Mouse (Mus musculus): ENCODE data around the gene Scd2. TPM values are rescaled to one million over a fixed set of nuclear protein-coding genes. Genes with fewer than 3 reads are reported as not detected.
"Not testable (repeated sequence)": the region's sequence is repeated elsewhere in the genome, so short reads cannot be mapped to it uniquely, and the experiment has no call there.

Scd2 gene
- total RNA-seq, 2 experiments from 2014 or later: 81.6 to 87.3 TPM

DNA sequence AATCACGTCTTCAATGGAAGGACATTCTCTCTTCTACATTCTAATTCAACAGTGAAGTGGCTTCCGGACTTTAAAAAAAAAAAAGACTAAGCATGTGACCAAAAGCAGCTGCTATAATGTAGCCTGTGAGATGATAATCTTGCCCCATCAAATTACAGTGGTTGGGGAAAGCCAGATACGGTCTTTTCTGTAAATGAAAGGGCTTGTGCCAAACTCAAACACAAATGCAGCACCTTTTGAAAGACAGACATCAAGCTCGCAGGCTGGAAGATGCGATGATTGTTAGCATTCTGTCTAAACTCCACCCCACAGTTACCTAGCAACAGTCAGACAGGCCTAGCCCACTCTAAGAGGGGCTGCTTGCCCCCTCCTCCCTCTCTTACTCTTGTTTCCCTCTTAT, 17.3 kb downstream of the Scd2 start:
- no peak for DNase-seq (ENCODE audit: low spot score in 2 of 2)

DNA sequence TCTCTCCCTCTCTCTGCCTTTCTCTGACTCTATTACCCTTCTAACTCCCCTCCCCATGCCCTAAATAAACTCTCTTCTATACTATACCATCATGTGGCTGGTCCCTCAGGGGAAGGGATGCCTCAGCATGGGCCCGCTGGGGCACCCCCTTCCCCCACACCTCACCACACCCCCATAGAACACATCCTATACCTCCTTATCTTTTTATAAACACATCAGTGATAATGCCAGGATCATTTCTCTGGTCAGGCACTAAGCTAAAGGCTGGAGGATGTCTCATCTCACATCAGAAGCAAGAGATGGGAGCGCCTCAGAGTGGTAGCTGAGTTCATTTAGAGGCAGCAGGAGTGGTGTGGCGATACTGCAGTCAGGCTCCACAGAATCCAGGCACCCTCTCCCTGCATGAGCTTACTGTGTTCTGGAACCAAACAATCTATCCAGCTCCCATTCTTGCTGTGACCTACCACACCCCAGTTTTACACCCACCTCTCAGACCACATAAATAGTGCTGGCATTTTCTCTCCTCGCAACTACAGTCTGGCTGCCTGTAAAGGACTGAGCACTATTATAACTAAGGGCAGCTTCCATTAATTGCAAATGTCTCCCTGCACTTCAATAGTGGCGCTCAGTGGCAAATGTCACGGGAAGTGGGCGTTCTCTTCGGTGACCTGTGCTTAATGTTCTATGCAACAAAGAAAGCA, 18.0 kb downstream of the Scd2 start:
- no peak for DNase-seq (ENCODE audit: low spot score in 2 of 2)

DNA sequence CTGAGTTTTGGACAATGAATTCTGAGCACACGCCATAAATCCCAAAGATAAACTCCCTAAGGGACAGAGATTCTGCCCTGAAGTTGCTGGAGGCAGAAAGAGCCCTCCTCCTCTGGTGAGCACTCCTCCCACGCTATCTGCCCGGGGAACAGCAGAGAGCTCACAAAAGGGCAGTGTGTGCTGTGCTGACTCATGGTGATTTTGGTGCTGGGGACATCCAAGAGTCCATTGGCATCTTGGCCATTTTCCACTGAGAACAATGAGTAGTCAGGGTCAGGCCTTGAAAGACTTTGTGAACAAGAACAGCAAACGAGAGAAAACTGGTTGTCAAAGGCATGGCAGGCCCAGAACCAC, 18.5 kb downstream of the Scd2 start:
- DNase-seq (ENCODE audit: low spot score in 2 of 2): no peak

DNA sequence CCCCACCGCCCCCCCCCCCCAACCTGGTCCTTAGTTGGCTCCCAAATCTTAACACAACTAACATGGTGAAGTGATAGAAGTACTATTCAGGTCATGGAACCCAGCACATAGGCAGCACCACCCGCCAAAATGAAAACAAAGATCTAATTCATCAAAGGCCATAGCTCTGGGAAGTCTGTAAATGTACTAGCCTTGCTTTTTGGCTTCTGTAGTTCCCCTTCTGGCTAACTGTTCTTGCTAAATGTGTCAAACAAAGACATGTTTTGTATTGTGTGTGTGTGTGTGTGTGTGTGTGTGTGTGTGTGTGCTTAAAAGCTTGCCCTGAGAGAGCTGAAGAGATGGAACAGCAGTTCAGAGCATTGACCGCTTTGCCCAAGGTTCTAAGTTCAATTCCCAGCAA, 19.6 kb downstream of the Scd2 start:
- no peak for DNase-seq (ENCODE audit: low spot score in 2 of 2)

DNA sequence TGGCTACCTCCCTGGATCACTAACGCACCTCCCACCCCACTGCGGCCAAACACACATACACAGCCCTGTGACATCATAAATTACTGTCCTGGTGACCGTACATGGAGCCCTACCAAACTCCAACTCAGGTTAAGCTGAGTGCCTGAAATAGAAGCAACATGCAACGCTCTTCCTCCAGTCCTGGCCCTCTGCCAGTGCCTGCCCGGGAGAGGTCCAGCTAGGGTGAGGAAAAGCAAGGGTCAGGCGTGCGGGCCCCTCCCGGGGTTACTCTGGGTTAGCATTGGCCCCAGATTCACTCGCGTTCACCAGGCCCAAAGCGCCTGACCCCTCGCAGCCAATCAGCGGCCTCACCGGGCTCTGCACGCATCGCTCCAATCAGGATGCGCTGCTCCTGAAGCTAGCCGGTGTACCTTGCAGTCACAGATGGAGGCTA, 20.9 kb downstream of the Scd2 start:
- DNase-seq (ENCODE audit: low spot score in 2 of 2): peak; percentile 62 to 80

DNA sequence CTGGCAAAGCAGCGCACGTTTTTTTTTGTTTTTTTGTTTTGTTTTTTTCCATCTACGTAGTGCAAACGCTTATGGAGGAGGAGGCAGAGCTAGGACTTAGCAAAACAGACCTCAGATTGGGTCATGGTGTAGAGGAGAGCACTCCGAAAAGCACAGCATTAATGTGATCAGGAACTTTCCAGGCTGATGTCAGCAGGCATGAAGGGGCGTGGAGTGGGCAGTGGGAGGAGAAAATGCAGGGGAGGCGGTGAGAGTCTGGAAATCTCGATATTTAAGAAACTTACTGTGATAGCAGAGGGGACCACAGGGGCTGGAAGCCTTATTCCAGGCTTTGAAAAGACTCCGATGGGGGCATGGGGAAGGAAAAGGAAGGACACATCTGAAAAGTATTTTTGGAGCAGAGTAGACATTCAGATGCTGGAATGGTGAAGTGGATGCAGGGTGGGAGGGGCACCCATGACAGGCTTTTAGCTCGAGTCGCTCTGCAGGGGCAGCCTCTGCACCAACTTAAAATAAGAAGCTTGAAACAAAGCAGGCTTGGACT, 21.5 kb downstream of the Scd2 start:
- DNase-seq (ENCODE audit: low spot score in 2 of 2): peak in 1 of 2 experiments; percentile 44

DNA sequence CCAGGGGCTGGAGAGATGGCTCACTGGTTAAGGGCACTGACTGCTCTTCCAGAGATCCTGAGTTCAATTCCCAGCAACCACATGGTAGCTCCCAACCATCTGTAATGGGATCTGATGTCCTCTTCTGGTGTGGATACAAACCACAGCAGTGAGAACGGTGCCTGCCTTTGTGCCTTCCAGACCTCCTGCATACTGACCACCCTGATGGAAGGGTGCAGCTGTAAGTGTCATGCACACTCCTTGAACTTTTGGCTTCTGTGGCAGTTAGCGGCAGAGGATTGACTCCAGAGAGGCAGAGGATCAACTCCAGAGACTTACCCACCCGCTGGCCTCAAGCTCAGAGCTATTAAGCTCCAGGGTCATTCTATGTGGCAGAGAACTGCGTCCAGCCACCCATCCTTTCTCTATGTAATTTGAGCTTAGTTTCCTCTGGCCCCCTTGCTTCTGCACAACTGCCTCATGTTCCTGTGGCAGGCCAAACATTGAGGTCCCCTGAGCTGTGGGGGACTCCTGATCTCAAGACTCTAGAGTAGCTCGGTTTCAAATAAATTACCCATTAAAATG, 23.4 kb downstream of the Scd2 start:
- no peak for DNase-seq (ENCODE audit: low spot score in 2 of 2)

DNA sequence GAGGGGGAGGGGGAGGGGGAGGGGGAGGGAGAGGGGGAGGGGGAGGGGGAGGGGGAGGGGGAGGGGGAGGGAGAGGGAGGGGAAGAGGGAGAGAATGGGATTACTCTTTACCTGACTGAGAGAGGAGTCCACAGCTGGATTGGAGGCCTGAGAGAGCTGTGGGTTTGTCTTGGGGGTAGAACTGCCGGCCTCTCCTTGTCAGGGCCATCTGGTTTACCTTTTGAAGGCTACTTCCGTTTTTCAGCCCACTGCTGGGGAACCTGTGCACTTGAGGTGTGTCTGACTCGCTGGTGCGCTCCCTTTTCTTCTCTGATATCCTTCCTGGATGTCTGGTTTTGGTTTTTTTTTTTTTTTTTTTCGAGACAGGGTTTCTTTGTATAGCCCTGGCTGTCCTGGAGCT, 23.9 kb downstream of the Scd2 start:
- no peak for DNase-seq (ENCODE audit: low spot score in 2 of 2)

DNA sequence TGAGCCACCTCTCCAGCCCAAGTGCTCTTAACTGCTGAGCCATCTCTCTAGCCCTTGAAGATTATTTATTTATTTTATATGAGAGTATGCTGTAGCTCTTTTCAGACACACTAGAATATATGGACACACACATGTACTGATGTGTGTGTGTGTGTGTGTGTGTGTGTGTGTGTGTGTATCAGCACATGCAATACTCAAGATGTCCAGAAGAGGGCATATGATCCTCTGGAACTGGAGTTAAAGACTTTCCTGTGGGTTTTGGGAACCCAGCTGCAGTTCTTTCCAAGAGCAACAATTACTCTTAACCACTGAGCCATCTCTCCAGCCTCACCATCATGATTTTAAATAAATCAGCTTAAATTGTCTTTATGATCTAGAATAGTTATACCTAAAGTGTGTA, 25.1 kb downstream of the Scd2 start:
- no peak for DNase-seq (ENCODE audit: low spot score in 2 of 2)

DNA sequence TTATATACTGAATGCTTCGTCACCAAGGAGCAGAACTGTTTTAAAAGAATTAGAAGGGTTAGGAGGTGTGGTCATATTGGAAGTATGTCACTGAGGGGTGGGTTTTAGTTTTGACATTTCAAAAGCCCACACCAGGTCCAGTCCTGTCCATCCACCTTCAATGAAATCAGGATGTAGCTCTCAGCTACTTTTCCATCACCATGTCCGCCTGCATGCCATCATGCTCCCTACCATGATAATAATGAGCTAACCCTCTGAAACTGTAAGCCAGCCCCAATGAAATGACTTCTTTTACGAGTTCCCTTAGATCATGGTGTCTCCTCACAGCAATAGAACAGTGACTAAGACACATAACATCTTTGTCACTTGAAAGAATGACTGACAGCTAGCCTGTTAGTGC, 26.8 kb downstream of the Scd2 start:
- DNase-seq (ENCODE audit: low spot score in 2 of 2): no peak

DNA sequence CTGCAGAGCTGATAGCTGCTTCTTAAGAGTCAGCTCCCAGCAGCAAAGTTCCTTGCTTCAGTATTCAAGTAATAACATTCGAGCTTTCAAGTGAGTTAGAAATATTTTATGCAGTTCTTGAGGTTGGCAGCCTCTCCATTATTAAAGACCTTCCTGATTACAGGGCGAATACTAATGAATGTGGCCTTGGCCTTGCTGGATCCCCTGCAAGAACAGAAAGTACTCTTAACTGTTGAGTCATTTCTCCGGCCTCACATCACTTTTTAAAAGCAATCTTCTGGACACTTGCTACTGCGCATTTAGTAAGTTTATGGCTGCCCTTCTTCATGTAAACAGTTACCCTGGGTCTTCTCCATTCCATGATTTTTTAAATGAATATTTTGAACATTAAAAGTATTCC, 27.7 kb downstream of the Scd2 start:
- DNase-seq (ENCODE audit: low spot score in 2 of 2): no peak

DNA sequence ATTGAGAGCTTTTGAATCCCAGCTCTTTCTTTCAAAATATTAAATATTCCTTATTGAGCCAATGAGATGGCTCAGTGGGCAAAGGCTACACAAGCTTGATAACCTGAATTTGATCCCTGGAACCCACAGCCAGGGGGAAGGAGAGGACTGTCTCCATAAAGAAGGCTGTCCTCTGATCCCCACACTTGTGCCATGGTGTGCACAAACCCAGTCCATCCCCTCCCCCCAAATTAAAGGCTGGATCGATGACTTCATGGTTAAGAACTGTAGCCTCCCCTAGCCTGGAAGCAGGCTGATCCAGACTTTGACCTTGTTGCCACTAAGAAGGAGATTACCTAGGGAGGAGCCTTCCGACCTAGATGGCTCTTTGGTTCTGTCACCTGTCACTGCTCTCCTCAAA, 28.2 kb downstream of the Scd2 start:
- no peak for DNase-seq (ENCODE audit: low spot score in 2 of 2)

DNA sequence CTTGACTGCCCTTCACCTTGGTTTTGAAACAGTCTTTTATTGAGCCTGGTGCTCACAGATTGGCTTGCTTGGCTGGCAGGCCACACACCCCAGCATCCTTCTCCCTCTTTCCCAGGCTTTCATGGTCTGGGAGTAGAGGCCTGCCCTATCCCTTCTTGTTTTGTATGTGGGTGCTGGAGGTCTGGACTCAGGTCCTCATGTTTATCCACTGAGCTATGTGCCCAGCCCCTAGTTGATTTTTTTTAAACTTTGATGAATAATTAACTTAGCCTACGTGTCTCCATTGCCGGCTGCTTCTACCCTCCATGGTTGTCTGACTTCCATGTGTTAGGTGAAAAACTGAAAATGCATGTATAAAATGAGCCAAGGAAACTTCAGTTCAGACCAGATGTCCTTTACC, 36.1 kb downstream of the Scd2 start:
- no peak for DNase-seq (ENCODE audit: low spot score in 2 of 2)

DNA sequence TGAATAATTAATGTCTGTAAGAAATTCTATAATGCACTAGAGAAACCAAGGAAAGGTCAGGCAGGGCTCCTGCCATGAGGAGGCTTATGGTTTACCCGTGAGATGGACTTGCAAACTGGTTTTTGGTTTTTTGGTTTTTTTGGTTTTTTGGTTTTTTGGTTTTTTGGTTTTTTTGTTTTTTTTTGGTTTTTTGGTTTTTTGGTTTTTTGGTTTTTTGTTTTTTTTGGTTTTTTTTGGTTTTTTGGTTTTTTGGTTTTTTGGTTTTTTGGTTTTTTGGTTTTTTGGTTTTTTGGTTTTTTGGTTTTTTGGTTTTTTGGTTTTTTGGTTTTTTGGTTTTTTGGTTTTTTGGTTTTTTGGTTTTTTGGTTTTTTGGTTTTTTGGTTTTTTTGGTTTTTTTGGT, 37.7 kb downstream of the Scd2 start:
- DNase-seq (ENCODE audit: low spot score in 2 of 2): not testable (repeated sequence)

DNA sequence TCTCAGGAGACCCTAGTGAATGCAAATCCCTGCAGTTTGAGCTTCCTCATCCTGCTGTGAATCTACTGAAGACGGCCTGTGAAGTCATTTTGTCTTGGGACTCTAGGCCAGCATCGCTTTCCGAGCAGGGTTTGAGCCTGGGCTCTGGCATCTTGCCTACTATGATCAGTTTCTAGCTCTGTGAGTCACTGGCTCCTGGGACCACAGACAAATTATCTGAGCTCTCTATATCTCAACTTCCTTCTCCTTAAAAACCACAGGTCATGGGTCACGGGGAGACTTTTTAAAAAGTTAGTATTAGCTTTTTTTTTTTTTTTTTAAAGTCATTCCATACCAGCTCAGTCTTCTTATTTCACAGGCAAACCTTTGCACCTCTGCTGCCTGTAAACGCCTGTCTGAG, 38.4 kb downstream of the Scd2 start:
- DNase-seq (ENCODE audit: low spot score in 2 of 2): no peak

DNA sequence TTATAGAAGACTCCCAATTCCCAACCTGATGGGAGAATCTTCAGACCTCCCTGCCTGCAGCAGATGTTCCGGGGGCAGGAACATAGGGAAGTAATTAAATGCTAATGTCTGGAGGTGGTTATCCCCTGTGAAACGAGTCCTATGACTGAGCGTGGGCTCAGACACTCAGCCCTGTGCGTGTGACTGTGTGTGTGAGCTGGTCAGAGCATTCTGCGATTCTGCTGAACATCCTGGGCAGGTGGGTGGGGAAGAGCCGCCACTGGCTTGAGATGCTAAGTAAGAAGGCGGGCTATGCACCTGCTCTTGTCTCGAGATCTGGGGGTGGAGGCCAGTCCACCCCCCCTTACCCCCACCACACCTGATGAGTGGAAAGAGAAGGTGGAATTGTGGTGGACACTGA, 38.9 kb downstream of the Scd2 start:
- DNase-seq (ENCODE audit: low spot score in 2 of 2): no peak

DNA sequence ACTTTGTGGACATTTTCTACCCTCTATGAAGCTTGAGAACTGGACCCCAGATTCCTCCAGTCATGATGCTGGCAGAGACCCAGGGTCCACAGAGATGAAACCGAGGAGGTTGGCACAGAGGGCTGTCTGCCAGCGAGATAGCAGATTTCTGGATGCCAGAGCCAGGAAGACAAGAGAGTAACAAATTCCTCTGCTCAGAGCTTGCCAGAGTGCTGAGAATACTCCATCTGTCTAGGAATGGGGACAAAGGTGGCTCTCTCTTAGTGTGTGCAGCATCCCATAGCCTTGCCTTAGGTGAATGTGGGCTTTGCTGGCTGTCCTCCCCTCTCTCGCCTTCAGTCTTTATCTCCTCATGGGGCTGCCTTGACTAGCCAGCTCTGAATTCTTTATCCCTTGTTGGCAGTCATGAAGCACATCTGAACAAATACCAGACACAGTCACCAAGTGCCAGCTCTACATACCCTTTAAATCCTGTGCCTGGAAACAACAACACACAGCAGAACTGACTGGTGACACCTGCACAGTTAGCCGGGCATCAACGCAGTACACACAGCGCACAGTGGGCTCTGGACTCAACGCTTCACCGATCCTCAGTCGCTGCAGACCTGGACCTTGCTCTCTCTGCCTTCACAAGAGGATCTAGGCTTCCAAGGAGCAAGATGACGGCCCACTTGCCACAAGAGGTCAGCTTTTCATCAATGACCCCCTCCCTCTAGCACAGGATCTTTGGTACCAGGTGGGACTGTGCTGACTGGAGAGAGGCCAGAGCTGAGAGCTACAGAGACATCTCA, 39.6 kb downstream of the Scd2 start, which contains the start of gene Scd4:
TSS of gene Scd4 (plus strand) at position 260 of the 791 bp plus-strand sequence.
- no peak for DNase-seq (ENCODE audit: low spot score in 2 of 2)

DNA sequence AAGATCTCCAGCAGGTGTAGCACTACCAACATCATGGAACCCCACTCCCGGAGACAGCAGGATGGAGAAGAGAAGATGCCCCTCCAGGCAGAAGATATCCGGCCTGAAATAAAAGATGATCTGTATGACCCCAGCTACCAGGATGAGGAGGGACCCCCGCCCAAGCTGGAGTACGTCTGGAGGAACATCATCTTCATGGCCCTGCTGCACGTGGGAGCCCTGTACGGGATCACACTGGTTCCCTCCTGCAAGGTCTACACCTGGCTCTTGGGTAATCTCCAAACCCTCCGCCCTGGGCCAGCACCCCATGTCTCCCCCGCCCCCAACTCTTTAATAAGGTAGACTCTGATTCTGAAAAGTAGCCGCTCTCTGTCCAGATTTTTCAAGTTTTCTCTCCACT, 40.5 kb downstream of the Scd2 start:
- no peak for DNase-seq (ENCODE audit: low spot score in 2 of 2)

DNA sequence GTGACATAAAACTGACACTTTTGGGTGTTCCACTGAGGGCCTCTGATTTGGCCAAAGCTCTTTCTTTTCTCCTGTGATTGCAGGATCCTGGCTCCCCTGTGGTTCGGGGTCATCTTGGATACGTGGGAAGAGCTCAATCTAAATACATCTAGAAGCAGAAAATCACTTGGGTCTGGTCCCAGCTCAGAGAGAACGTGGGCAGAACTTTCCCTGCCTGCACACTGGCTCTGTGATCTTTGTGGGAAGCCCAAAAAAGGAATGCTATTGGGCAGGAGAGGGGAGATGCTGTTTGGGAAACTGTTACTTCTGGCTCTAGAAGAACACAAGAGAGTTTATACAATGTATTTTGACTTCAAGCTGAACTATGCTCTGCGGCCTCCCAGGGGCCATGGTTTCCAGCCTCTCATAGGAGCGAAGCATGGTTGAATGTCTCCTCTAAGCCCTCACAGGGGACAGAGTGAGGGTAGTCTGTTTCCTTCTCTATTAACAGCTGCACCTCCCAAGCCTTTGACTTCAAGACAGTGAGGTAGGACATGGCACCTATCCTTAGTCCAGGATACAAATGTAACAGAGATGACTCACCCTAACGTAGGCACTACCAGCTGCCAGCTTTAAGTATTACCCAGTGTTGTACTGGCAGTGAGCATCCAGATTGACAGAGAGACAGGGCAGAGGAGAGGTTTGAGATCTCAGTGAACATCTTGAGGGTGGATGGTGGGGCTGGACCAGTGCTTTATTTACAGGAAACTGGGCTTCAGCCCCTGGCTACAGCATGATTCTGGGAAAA, 42.6 kb downstream of the Scd2 start:
- DNase-seq (ENCODE audit: low spot score in 2 of 2): no peak

DNA sequence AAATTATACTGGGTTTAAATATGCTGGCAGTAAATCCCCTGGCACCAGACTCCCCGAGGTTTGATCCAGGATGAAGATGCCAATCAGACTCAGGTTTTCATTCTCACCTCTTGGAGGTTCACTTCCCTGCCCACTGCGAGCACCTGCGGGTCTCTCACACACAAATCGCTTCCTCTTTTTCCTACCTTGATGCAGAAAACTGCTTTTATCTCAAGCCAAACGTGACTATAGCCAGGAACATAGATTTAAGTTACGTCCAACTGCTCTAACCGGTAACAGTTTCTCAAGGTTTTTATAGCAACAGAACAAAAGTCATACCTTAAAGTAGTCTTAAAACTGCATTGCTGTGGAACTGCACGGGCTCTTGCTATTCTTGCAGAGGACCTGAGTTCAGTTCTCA, 56.2 kb downstream of the Scd2 start:
- DNase-seq (ENCODE audit: low spot score in 2 of 2): no peak

DNA sequence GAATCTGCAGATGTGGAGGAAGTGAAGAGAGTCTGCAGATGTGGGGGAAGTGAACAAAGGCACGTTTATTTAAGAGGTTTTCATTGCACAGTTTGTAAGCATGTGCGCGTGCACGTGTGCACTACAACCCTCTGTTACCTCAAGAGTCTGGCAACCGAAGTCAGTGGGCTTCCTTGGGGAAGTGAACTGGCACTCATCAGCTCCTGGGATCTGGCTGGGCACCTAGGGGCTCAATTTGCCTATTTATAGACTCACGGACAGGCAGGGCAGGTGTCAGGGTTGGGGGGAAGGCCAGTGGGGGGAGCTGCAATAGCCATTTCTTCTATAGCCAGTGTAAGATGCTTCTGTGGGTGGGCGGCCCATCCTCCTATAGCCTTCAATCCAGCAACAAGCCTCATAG, 58.3 kb downstream of the Scd2 start:
- DNase-seq (ENCODE audit: low spot score in 2 of 2): no peak
